Mouse (Mus musculus) C2C12 (cell line): ENCODE measurements around the gene Mfng. TPM values are rescaled to one million over a fixed set of nuclear protein-coding genes. Genes with fewer than 3 reads are reported as not detected.

Source experiments
- H3K27me3 ChIP-seq: one replicate; pipeline ENCODE4 v1.6.1; 2011; ENCODE audit not compliant: control insufficient read depth, insufficient read depth, insufficient read length
- H3K36me3 ChIP-seq: one replicate; pipeline ENCODE4 v1.6.1; 2011; ENCODE audit not compliant: control insufficient read depth, insufficient read depth
- H3K4me3 ChIP-seq: one replicate; pipeline ENCODE4 v1.5.1; 2011; ENCODE audit warnings: mild to moderate bottlenecking, control low read depth; ENCODE audit not compliant: poor library complexity, insufficient read depth, severe bottlenecking
- H3K79me2 ChIP-seq: one replicate; pipeline ENCODE4 v1.6.1; 2011; ENCODE audit not compliant: control insufficient read depth, insufficient read depth
- H3K79me3 ChIP-seq: one replicate; pipeline ENCODE4 v1.6.1; 2011; ENCODE audit warnings: low read depth, control low read depth
- H3ac ChIP-seq: one replicate; pipeline ENCODE3; 2011; ENCODE audit warnings: low read depth; ENCODE audit not compliant: control insufficient read depth, insufficient read length
- CEBPB ChIP-seq: IDR thresholded peaks from one replicate; pipeline ENCODE4 v1.6.1; 2011; ENCODE audit warnings: low read depth, mild to moderate bottlenecking, control low read depth, moderate library complexity
- CTCF ChIP-seq: IDR thresholded peaks from one replicate; pipeline ENCODE4 v1.5.1; 2011; ENCODE audit not compliant: control insufficient read depth, insufficient read depth, insufficient read length
- FOSL1 ChIP-seq: IDR thresholded peaks from one replicate; pipeline ENCODE4 v1.8.0; 2011; ENCODE audit warnings: mild to moderate bottlenecking, low read length; ENCODE audit not compliant: poor library complexity, insufficient read depth, severe bottlenecking
- MAX ChIP-seq: IDR thresholded peaks from one replicate; pipeline ENCODE4 v1.6.1; 2011; ENCODE audit warnings: mild to moderate bottlenecking, control low read depth
- MYOD1 ChIP-seq: IDR thresholded peaks from one replicate; pipeline ENCODE4 v1.6.1; 2011; ENCODE audit warnings: low read depth; ENCODE audit not compliant: control insufficient read depth, insufficient read length
- MYOG ChIP-seq: IDR thresholded peaks from one replicate; pipeline ENCODE4 v1.6.1; 2011; ENCODE audit not compliant: control insufficient read depth, insufficient read length; ENCODE audit errors: extremely low read depth
- USF1 ChIP-seq: IDR thresholded peaks from one replicate; pipeline ENCODE4 v1.6.1; 2011; ENCODE audit warnings: low read depth, mild to moderate bottlenecking, control low read depth, moderate library complexity
- polyA plus RNA-seq: library from polyadenylated mRNA; unstranded; fragments of >200 nt; fragmentation: generic; extraction: Trizol; gene quantifications from one replicate; pipeline ENCODE4 v1.2.1, GENCODE M21; 2012; ENCODE audit warnings: missing spikeins

Gene Mfng
- polyA plus RNA-seq, 1 experiment: not detected

DNA sequence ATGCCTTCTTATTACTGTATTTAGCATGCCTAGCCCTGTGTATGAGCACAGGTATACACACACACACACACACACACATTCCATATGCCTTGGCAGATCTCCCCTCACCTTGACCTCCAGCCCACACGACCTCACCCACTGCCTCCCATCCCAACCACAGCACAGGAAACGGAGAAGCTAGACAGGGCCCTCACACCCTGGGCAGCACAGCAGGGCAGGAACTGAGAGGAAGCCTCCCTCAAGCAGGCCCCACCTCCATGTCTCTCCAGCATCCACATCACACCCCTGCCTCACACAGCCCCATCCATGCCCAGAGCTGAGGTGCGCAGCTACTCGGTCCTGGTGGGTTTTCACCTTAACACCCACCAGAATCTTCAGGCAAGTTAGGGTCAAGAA, 909 bp downstream of the Mfng start:
- H3K79me3 ChIP-seq: no peaks in the 10 kb centered on the region
- H3K27me3 ChIP-seq: peaks cover 9% of the 10 kb centered on the region
- peaks cover 5% of the 10 kb centered on the region for H3K36me3 ChIP-seq
- H3K4me3 ChIP-seq: no peak overlapping the region
- H3K79me2 ChIP-seq: no peaks in the 10 kb centered on the region
- TF ChIP-seq USF1 (no peak), FOSL1 (no peak), MYOG (no peak), CTCF (no peak), MAX (no peak), CEBPB (no peak)
- H3ac ChIP-seq: no peak overlapping the region

DNA sequence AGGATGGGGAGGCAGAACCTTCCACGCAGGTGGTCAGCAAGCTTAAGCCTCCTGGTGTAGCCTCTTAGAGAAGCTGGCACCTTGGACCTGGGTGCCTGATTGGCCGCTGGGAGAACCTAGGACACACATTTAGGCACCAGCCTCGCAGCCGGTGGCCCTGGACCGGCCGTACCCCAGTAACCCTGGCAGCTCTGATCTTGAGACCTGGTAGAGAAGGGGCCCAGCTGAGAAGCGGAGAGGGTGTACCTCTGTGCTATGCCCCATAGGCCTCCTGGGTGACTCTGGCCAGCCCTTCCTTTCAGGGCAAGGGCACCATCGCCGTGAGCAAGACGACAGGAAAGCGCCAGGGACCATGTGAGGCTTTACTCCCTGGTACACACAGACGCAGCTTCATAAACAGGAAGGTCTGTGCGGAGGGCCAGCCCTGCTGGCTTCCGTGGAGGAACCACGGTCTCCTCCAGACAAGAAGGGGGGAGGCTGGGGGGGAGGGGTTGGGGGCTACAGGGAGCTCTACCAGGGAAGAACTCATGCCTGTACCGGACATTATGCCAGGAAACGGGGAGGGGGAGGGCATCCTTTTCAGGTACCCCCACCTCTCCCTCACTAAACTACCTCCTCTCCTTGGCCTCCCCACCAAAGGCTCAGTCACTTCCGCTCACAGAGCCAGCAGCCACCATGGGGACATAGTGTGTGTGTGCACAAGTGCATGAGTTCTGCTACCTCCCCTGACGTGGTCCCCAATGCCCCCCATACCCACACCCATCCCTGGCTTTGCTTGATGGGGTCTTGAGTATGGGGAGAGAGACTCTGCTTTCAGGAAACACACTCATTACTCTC, 1.5 kb downstream of the Mfng start:
- TF ChIP-seq MAX (no peak), CEBPB (no peak), FOSL1 (no peak), USF1 (no peak), MYOG (no peak), CTCF (no peak), MYOD1 (no peak)
- H3ac ChIP-seq: no peak overlapping the region
- H3K27me3 ChIP-seq: peaks cover 9% of the 10 kb centered on the region
- H3K36me3 ChIP-seq: peaks cover 5% of the 10 kb centered on the region
- no peaks in the 10 kb centered on the region for H3K79me2 ChIP-seq
- H3K4me3 ChIP-seq: no peak overlapping the region
- H3K79me3 ChIP-seq: no peaks in the 10 kb centered on the region

DNA sequence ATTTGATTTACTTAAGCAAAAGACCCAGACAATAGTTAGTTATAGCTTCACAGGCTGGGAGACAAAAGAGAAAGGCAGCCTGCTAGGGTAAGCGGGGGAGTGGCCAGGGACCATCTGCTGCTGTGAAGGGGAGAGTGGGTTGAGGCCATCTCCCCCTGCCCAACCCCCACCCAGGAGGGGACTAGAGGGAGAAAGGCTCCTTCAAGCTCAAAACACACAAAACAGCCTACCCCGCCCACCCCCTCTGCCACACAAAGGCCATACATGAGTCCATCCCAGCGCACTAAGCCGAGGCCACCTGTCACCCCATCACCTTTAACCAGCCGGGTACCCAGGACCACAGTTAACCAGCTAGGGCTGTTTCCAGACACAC, 2.3 kb downstream of the Mfng start:
- Histone ChIP-seq H3K27me3 (peaks cover 9% of the 10 kb centered on the region), H3K4me3 (no peak overlapping the region), H3ac (no peak overlapping the region), H3K36me3 (peaks cover 5% of the 10 kb centered on the region), H3K79me2 (no peaks in the 10 kb centered on the region), H3K79me3 (no peaks in the 10 kb centered on the region)
- no peak for TF ChIP-seq CTCF
- no peak for TF ChIP-seq MYOG
- no peak for TF ChIP-seq MYOD1
- TF ChIP-seq MAX: no peak
- no peak for TF ChIP-seq FOSL1
- TF ChIP-seq USF1: no peak
- no peak for TF ChIP-seq CEBPB

DNA sequence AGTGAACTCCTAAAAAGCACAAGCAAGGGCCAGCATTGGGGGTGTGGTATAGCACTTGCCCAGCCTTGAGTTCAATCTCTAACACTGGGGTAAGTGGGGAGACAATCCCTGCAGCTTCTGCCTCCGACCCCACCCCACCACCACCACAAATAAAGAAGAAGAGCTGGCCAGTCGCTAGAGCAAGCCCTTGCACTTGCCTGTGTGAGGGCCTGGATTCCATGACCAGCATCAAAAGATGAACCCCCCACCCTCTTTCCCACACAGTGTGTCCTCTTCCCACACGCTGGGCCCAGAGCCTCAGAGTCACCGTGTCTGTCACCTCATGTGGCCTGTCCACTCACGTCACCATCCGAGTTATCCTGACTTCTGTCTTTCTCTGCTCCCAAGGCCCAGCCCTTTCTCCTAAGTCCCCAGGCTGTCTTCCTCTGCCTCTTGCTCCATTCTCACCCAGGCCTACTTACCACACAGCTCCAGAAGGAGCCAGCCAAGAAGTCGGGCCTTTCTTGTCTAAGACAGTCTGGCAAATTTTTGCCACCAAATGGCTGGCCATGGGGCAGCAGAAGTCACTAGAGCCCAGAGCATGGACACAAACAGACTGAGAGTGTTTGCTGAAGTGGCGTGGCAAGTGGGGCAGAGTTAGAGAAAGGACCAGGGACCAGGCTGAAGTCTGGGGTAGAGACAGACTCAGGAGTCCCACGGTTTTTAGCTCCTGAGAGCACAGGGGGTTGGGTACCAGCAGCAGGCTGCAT, 2.9 kb downstream of the Mfng start:
- Histone ChIP-seq H3K4me3 (no peak overlapping the region), H3K36me3 (peaks cover 2% of the 10 kb centered on the region), H3K27me3 (peaks cover 14% of the 10 kb centered on the region), H3K79me3 (no peaks in the 10 kb centered on the region), H3K79me2 (no peaks in the 10 kb centered on the region), H3ac (no peak overlapping the region)
- TF ChIP-seq CTCF: no peak
- no peak for TF ChIP-seq FOSL1
- TF ChIP-seq USF1: no peak
- TF ChIP-seq MYOG: no peak
- no peak for TF ChIP-seq CEBPB
- TF ChIP-seq MYOD1: no peak
- no peak for TF ChIP-seq MAX

DNA sequence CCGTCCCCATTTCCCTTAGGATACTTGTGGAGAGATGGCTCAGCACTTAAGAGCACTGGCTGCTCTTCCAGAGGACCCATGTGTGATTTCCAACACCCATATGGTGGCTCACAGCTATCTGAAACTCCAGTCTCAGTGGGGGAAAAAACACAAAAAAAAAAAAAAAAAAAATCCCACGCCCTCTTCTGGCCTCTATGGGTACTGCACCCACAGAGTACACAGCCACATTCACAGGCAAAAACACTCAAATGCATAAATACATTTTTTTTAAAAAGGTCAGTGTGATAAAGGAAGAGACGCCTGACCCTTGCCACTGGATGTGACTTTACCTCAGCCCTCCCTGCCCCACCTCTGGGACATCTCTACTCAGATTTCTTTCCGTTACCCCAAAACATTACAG, 4.2 kb downstream of the Mfng start:
- peaks cover 20% of the 10 kb centered on the region for H3K27me3 ChIP-seq
- no peaks in the 10 kb centered on the region for H3K36me3 ChIP-seq
- TF ChIP-seq MYOD1: no peak
- no peak for TF ChIP-seq CTCF
- TF ChIP-seq MAX: no peak
- no peak for TF ChIP-seq USF1
- TF ChIP-seq MYOG: no peak
- no peak for TF ChIP-seq CEBPB
- TF ChIP-seq FOSL1: no peak
- no peaks in the 10 kb centered on the region for H3K79me3 ChIP-seq
- no peak overlapping the region for H3ac ChIP-seq
- H3K4me3 ChIP-seq: no peak overlapping the region
- no peaks in the 10 kb centered on the region for H3K79me2 ChIP-seq
